Mouse (Mus musculus) lung, embryonic 14.5 days (tissue): Measurements from ENCODE around the gene 1600015I10Rik. TPM values are rescaled to one million over a fixed set of nuclear protein-coding genes. Genes with fewer than 3 reads are reported as not detected.

ENCODE experiments used
- ATAC-seq: fragments of 200-750 bp; cut with Nextera tagmentation; 2 replicates; pipeline ENCODE4 v1.8.0; 2017; ENCODE audit warnings: mild to moderate bottlenecking, moderate TSS enrichment, moderate library complexity; ENCODE audit not compliant: insufficient read depth
- DNase-seq: peaks from one replicate; pipeline ENCODE4 v3.0.0-alpha.2; 2015
- H3K27ac ChIP-seq: fragments of 300-500 bp; sonication (generic); 2 replicates; pipeline ENCODE4 v1.5.1; 2014; ENCODE audit warnings: low read depth, mild to moderate bottlenecking, moderate library complexity
- H3K27me3 ChIP-seq: fragments of 300-500 bp; sonication (generic); 2 replicates; pipeline ENCODE4 v1.6.1; 2014; ENCODE audit warnings: low read length, control low read depth; ENCODE audit not compliant: insufficient read depth
- H3K36me3 ChIP-seq: fragments of 300-500 bp; sonication (generic); 2 replicates; pipeline ENCODE4 v1.6.1; 2014; ENCODE audit warnings: control low read depth; ENCODE audit not compliant: insufficient read depth
- H3K4me1 ChIP-seq: fragments of 300-500 bp; sonication (generic); 2 replicates; pipeline ENCODE4 v1.6.1; 2014; ENCODE audit warnings: antibody characterized with exemption, control low read depth; ENCODE audit not compliant: insufficient read depth
- H3K4me2 ChIP-seq: fragments of 300-500 bp; sonication (generic); 2 replicates; pipeline ENCODE4 v1.6.1; 2014; ENCODE audit warnings: mild to moderate bottlenecking
- H3K4me3 ChIP-seq: fragments of 300-500 bp; sonication (generic); 2 replicates; pipeline ENCODE4 v1.5.1; 2014; ENCODE audit warnings: low read depth, low read length
- H3K9ac ChIP-seq: fragments of 300-500 bp; sonication (generic); 2 replicates; pipeline ENCODE4 v1.6.1; 2014
- H3K9me3 ChIP-seq: fragments of 300-500 bp; sonication (generic); 2 replicates; pipeline ENCODE4 v1.6.1; 2016; ENCODE audit warnings: low read depth, low read length, control low read depth
- CTCF ChIP-seq: IDR thresholded peaks from 2 replicates; pipeline ENCODE4 v1.5.1; 2016; ENCODE audit warnings: antibody characterized with exemption, low read depth
- WGBS: fragments of 180-500 bp; shearing (Covaris S2); extraction: QIAGEN DNeasy Blood & Tissue Kit; methylation state at CpG from one replicate; pipeline ENCODE4 v1.1.7; 2014; 5-methylcytosine and 5-hydroxymethylcytosine counted together
- polyA plus RNA-seq: library from polyadenylated mRNA; unstranded; fragments of >200 nt; fragmentation: Nextera tagmentation; extraction: Ambion mirVana; gene quantifications from 2 replicates; pipeline ENCODE4 v1.2.1, GENCODE M21; 2014

1600015I10Rik gene
- polyA plus RNA-seq, 1 experiment from 2014 or later, result not detected

DNA sequence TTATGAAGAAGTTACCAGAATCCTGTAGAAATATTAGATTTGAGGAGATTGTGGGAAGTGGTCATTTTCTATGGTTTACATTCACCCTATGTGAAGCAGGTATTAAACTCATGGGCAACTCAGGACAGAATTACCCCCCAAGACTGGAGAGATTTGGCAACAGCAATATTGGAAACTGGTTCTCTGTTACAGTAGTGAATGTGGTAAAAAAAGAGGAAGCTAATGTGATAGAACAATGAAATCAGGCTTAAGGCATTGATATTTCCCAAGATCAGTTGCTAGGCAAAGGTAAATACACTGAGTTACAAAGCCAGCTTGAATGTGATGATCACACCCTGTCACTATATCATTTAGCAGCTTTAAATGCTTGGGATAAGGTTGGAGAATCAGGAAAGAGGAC lies 38.2 kb downstream of the 1600015I10Rik start:
- no peaks in the 10 kb centered on the region for H3K27me3 ChIP-seq
- no peaks in the 10 kb centered on the region for H3K9me3 ChIP-seq
- DNase-seq, result no peak
- no peak overlapping the region for H3K9ac ChIP-seq
- H3K4me3 ChIP-seq, result no peak overlapping the region
- H3K27ac ChIP-seq, result no peak overlapping the region
- H3K4me2 ChIP-seq, result no peak overlapping the region
- no peak for TF ChIP-seq CTCF
- H3K4me1 ChIP-seq, result no peaks in the 10 kb centered on the region
- no peak for ATAC-seq
- H3K36me3 ChIP-seq, result no peaks in the 10 kb centered on the region

- H3K36me3 ChIP-seq, result no peaks in the 10 kb centered on the region
- H3K27ac ChIP-seq, result no peak within 1 kb of the TSS
- H3K4me1 ChIP-seq, result no peaks in the 10 kb centered on the region
- H3K4me3 ChIP-seq, result no peak within 1 kb of the TSS
- H3K9ac ChIP-seq, result no peak within 1 kb of the TSS
- no peak for ATAC-seq
- WGBS, result 74% methylated on average over 2 of the region's 2 CpGs
- H3K4me2 ChIP-seq, result no peak within 1 kb of the TSS
- TF ChIP-seq CTCF, result no peak
- no peak for DNase-seq
- no peaks in the 10 kb centered on the region for H3K27me3 ChIP-seq
- no peaks in the 10 kb centered on the region for H3K9me3 ChIP-seq
Measured at GRCm38 (mm10) chr6:48974663-48975062, 45.0 kb downstream of the 1600015I10Rik start, which contains the start of gene Doxl2. TSS of gene Doxl2 (plus strand) at chr6:48974963.

GRCm38 (mm10) chr6:48979616-48980015 lies 49.9 kb downstream of the 1600015I10Rik start:
- no peaks in the 10 kb centered on the region for H3K27me3 ChIP-seq
- WGBS, result 35% methylated on average over 1 of the region's 1 CpGs
- H3K9me3 ChIP-seq, result no peaks in the 10 kb centered on the region
- no peak overlapping the region for H3K27ac ChIP-seq
- no peaks in the 10 kb centered on the region for H3K36me3 ChIP-seq
- H3K4me3 ChIP-seq, result no peak overlapping the region
- no peaks in the 10 kb centered on the region for H3K4me1 ChIP-seq
- DNase-seq (no peak), ATAC-seq (no peak)
- no peak overlapping the region for H3K9ac ChIP-seq
- H3K4me2 ChIP-seq, result no peak overlapping the region
- TF ChIP-seq CTCF, result no peak

- no peaks in the 10 kb centered on the region for H3K9me3 ChIP-seq
- ATAC-seq, result no peak
- H3K27ac ChIP-seq, result no peak overlapping the region
- no peak overlapping the region for H3K9ac ChIP-seq
- no peak for TF ChIP-seq CTCF
- H3K4me3 ChIP-seq, result no peak overlapping the region
- H3K27me3 ChIP-seq, result no peaks in the 10 kb centered on the region
- no peaks in the 10 kb centered on the region for H3K36me3 ChIP-seq
- no peaks in the 10 kb centered on the region for H3K4me1 ChIP-seq
- WGBS, result 70% methylated on average over 3 of the region's 3 CpGs
- DNase-seq, result no peak
- H3K4me2 ChIP-seq, result no peak overlapping the region
Measured at GRCm38 (mm10) chr6:48982305-48982704, 52.6 kb downstream of the 1600015I10Rik start.

Other genes starting within 250 kb of the 1600015I10Rik start
- 25.6 and 27.8 TPM in 2 replicates for gene Gimap4, start 245.3 kb upstream of the 1600015I10Rik start, polyA plus RNA-seq
- 38.0 and 38.5 TPM in 2 replicates for gene Gimap6, start 221.7 kb upstream of the 1600015I10Rik start, polyA plus RNA-seq
- gene Gm28053, start 211.3 kb upstream of the 1600015I10Rik start, polyA plus RNA-seq, result 3.8 and 3.9 TPM in 2 replicates
- not detected in 2 replicates for gene Gimap7, start 211.3 kb upstream of the 1600015I10Rik start, polyA plus RNA-seq
- 35.3 and 37.2 TPM in 2 replicates for gene Gimap1, start 190.8 kb upstream of the 1600015I10Rik start, polyA plus RNA-seq
- 20.7 and 21.7 TPM in 2 replicates for gene Gimap5, start 183.7 kb upstream of the 1600015I10Rik start, polyA plus RNA-seq
- not detected in 2 replicates for gene Gimap3, start 159.0 kb upstream of the 1600015I10Rik start, polyA plus RNA-seq
- gene Tmem176a, start 89.0 kb upstream of the 1600015I10Rik start, polyA plus RNA-seq, result 213 and 226 TPM in 2 replicates
- 387 and 409 TPM in 2 replicates for gene Tmem176b, start 88.4 kb upstream of the 1600015I10Rik start, polyA plus RNA-seq
- gene Aoc1, start 57.0 kb upstream of the 1600015I10Rik start, polyA plus RNA-seq, result not detected in 2 replicates
- not detected in 2 replicates for gene Doxl2, start 45.1 kb downstream of the 1600015I10Rik start, polyA plus RNA-seq
- gene Svs1, start 57.0 kb downstream of the 1600015I10Rik start, polyA plus RNA-seq, result not detected in 2 replicates
- gene Gpnmb, start 106.7 kb downstream of the 1600015I10Rik start, polyA plus RNA-seq, result 0.21 and 0.35 TPM in 2 replicates
- 69.7 and 75.3 TPM in 2 replicates for gene Malsu1, start 143.9 kb downstream of the 1600015I10Rik start, polyA plus RNA-seq